ENCODE assay signal across 10 mouse cellular contexts in genomic region chr3:88939071-88939470, GRCm38 (mm10).
"Had no signal": no experiment of that assay in that cellular context is flagged by ENCODE, and none has a peak within 500 bp of the region (broad histone marks: within the 10 kb centered on the region; RNA-seq: fewer than 3 reads in every experiment).

No protein-coding gene starts in this region.

- H3K27me3 ChIP-seq: kidney, embryonic 15.5 days; limb, embryonic 12.5 days; liver, embryonic 13.5 days; midbrain, embryonic 12.5 days had no signal

- DNase-seq: layer of hippocampus, adult 9-11 months; layer of hippocampus, postnatal 36 days; liver; liver, embryonic 13.5 days; liver, postnatal 0 days; right cerebral cortex, postnatal 14 days; thymus, postnatal 4 days had no signal

- H3K9ac ChIP-seq: kidney, embryonic 15.5 days; limb, embryonic 12.5 days; liver, embryonic 13.5 days; liver, postnatal 0 days; midbrain, embryonic 12.5 days had no signal

- H3K4me3 ChIP-seq: kidney, embryonic 15.5 days; limb, embryonic 12.5 days; liver, embryonic 13.5 days; midbrain, embryonic 12.5 days had no signal

- H3K9me3 ChIP-seq: kidney, embryonic 15.5 days; limb, embryonic 12.5 days; liver, embryonic 13.5 days; midbrain, embryonic 12.5 days had no signal

- H3K4me1 ChIP-seq: kidney, embryonic 15.5 days; limb, embryonic 12.5 days; midbrain, embryonic 12.5 days had no signal

- H3K27ac ChIP-seq: kidney, embryonic 15.5 days; limb, embryonic 12.5 days; liver, embryonic 13.5 days; midbrain, embryonic 12.5 days had no signal
